Mouse (Mus musculus): Measurements from ENCODE around the gene Catip.

DNA sequence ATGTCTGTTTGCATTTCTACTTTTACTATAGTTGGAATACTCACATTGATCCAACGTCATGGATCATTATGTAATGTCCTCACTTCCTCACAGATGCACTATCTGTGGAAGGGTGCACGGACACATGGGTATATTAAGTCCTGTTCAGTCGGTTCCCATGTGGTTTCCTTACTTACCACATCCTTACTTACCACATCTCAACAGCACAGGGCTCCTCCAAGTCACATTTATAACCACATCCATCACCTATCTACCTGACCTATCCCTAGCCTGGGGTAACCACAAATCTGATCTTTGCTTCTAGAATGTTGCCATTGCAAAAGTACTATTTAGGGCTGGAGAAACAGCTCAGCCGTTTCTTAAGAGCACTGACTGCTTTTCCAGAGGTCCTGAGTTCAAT lies 11.5 kb downstream of the Catip start:
- TF ChIP-seq CTCF (IDR thresholded peaks at IDR 0.05; ENCODE audit: extremely low read depth, insufficient read depth, low read length), result no peak
- TF ChIP-seq POLR2A (IDR thresholded peaks at IDR 0.05; ENCODE audit: extremely low read depth, insufficient read depth, low read length), result no peak
